ENCODE assay signal across 16 mouse cellular contexts in the genomic region with DNA sequence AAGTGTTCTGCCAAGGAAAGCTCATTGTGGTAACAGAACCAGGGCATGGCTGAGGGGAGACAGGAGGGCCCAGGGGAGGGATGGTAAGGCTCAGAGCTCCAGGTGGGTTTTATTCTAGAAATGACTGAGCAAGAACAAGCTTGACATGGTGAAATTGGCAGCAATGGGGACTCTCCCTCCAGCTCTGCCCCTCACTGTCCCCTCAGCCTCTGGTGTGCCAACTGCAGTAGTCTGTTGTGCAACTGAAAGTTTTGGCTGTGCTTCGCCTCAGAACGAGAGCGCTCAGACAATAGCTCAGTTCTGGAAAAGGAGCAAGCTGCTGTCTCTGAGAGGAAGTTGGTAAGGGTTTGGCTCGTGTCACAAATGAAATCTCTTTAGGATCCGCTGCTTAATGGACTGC. TPM values are rescaled to one million over a fixed set of nuclear protein-coding genes. Genes with fewer than 3 reads are reported as not detected.
DNase-seq lines count a peak whose midpoint lies in the region; ATAC-seq and TF ChIP-seq lines count a peak whose summit lies in the region.
"Had no signal": no experiment of that assay in that cellular context is flagged by ENCODE, and none has a peak within 500 bp of the region (broad histone marks: within the 10 kb centered on the region; RNA-seq: fewer than 3 reads in every experiment).

No protein-coding gene starts in this region.

- 52% methylated on average over 5 of the region's 5 CpGs for WGBS in hindbrain, embryonic 15.5 days
- 76% methylated on average over 5 of the region's 5 CpGs for WGBS in hindbrain, embryonic 11.5 days
- 57% methylated on average over 5 of the region's 5 CpGs for WGBS in neural tube, embryonic 15.5 days
- WGBS in lung, embryonic 14.5 days: 42% methylated on average over 5 of the region's 5 CpGs

- 0 out of 2 replicates have a peak, but pooled peaks have one; percentile 46 for ATAC-seq in hindbrain, embryonic 15.5 days (ENCODE audit: low FRiP score, low read depth)
- ATAC-seq in hindbrain, embryonic 11.5 days (ENCODE audit: low FRiP score): no peak
- no peak for ATAC-seq in neural tube, embryonic 15.5 days (ENCODE audit: low FRiP score)
- 0 out of 2 replicates have a peak, but pooled peaks have one; percentile 44 for ATAC-seq in lung, embryonic 14.5 days (ENCODE audit: insufficient read depth)
- peak; percentile 69 for ATAC-seq in megakaryocyte progenitor cell, adult 5-6 weeks (replicated peaks; ENCODE audit: poor library complexity)
- ATAC-seq: liver, embryonic 12.5 days had no signal

- no peaks in the 10 kb centered on the region for H3K9me3 ChIP-seq in hindbrain, embryonic 15.5 days
- no peaks in the 10 kb centered on the region for H3K9me3 ChIP-seq in hindbrain, embryonic 11.5 days (ENCODE audit: control insufficient read depth, low read length)
- H3K9me3 ChIP-seq in neural tube, embryonic 15.5 days (replicated peaks): no peaks in the 10 kb centered on the region
- H3K9me3 ChIP-seq in lung, embryonic 14.5 days (ENCODE audit: low read depth, low read length): no peaks in the 10 kb centered on the region
- H3K9me3 ChIP-seq: embryonic facial prominence, embryonic 13.5 days; forebrain, embryonic 10.5 days; heart, embryonic 10.5 days; liver, embryonic 12.5 days had no signal

- H3K9ac ChIP-seq in hindbrain, embryonic 15.5 days: no peak overlapping the region
- no peak overlapping the region for H3K9ac ChIP-seq in hindbrain, embryonic 11.5 days (ENCODE audit: low read depth, low read length)
- H3K9ac ChIP-seq in neural tube, embryonic 15.5 days (replicated peaks): no peak overlapping the region
- H3K9ac ChIP-seq in lung, embryonic 14.5 days: no peak overlapping the region
- H3K9ac ChIP-seq: embryonic facial prominence, embryonic 13.5 days; liver, embryonic 12.5 days had no signal

- no peak for DNase-seq in hindbrain, embryonic 11.5 days (ENCODE audit: low spot score)
- no peak for DNase-seq in neural tube, embryonic 10.5 days (ENCODE audit: extremely low spot score, low spot score)
- peak; percentile 43 for DNase-seq in lung, embryonic 14.5 days
- DNase-seq in thymus, postnatal 36 days: no peak
- DNase-seq: gastrocnemius, postnatal 14 days; heart, postnatal 4 days; right cerebral cortex, postnatal 14 days had no signal

- H3K36me3 ChIP-seq in hindbrain, embryonic 15.5 days: peaks cover 3% of the 10 kb centered on the region; the same call in 1 of the 2 replicates
- no peaks in the 10 kb centered on the region for H3K36me3 ChIP-seq in hindbrain, embryonic 11.5 days (ENCODE audit: control insufficient read depth, insufficient read depth, low read length)
- peaks cover 7% of the 10 kb centered on the region; the same call in 1 of the 2 replicates for H3K36me3 ChIP-seq in neural tube, embryonic 15.5 days
- H3K36me3 ChIP-seq in lung, embryonic 14.5 days (ENCODE audit: insufficient read depth): 0 out of 2 replicates have a peak, but pooled peaks cover 4% of the 10 kb centered on the region

- no peak for TF ChIP-seq CTCF in lung, embryonic 14.5 days (IDR thresholded peaks at IDR 0.05; ENCODE audit: low read depth)

- peaks cover 28% of the 10 kb centered on the region for H3K4me1 ChIP-seq in hindbrain, embryonic 15.5 days (replicated peaks)
- H3K4me1 ChIP-seq in hindbrain, embryonic 11.5 days (replicated peaks; ENCODE audit: control insufficient read depth, insufficient read depth, low read length): 0 out of 2 replicates have a peak, but pooled peaks cover 4% of the 10 kb centered on the region
- H3K4me1 ChIP-seq in neural tube, embryonic 15.5 days: peaks cover 32% of the 10 kb centered on the region
- 0 out of 2 replicates have a peak, but pooled peaks cover 3% of the 10 kb centered on the region for H3K4me1 ChIP-seq in lung, embryonic 14.5 days (ENCODE audit: insufficient read depth)

- peak overlapping the region; percentile 49; the same call in 1 of the 2 replicates for H3K27ac ChIP-seq in hindbrain, embryonic 15.5 days (replicated peaks)
- H3K27ac ChIP-seq in hindbrain, embryonic 11.5 days (ENCODE audit: low read depth, low read length): no peak overlapping the region
- 0 out of 2 replicates have a peak overlapping the region, but pooled peaks have one; percentile 18 for H3K27ac ChIP-seq in neural tube, embryonic 15.5 days (replicated peaks)
- H3K27ac ChIP-seq in lung, embryonic 14.5 days (ENCODE audit: low read depth): no peak overlapping the region
- H3K27ac ChIP-seq: embryonic facial prominence, embryonic 13.5 days; forebrain, embryonic 10.5 days; heart, embryonic 10.5 days; layer of hippocampus, adult 2 months; liver, embryonic 12.5 days had no signal

- no peaks in the 10 kb centered on the region for H3K27me3 ChIP-seq in hindbrain, embryonic 15.5 days
- H3K27me3 ChIP-seq in hindbrain, embryonic 11.5 days (ENCODE audit: control insufficient read depth, insufficient read depth, low read length): no peaks in the 10 kb centered on the region
- no peaks in the 10 kb centered on the region for H3K27me3 ChIP-seq in neural tube, embryonic 15.5 days (replicated peaks)
- no peaks in the 10 kb centered on the region for H3K27me3 ChIP-seq in lung, embryonic 14.5 days (ENCODE audit: insufficient read depth, low read length)
- H3K27me3 ChIP-seq: embryonic facial prominence, embryonic 13.5 days; liver, embryonic 12.5 days had no signal

- H3K4me3 ChIP-seq in hindbrain, embryonic 15.5 days: no peak overlapping the region
- H3K4me3 ChIP-seq in hindbrain, embryonic 11.5 days (ENCODE audit: low read depth, low read length): no peak overlapping the region
- no peak overlapping the region for H3K4me3 ChIP-seq in neural tube, embryonic 15.5 days (replicated peaks)
- H3K4me3 ChIP-seq in lung, embryonic 14.5 days (ENCODE audit: low read depth, low read length): no peak overlapping the region
- H3K4me3 ChIP-seq: embryonic facial prominence, embryonic 13.5 days; forebrain, embryonic 10.5 days; heart, embryonic 10.5 days; layer of hippocampus, adult 2 months; liver, embryonic 12.5 days; myocyte had no signal

- H3K4me2 ChIP-seq in hindbrain, embryonic 15.5 days: no peak overlapping the region
- H3K4me2 ChIP-seq in hindbrain, embryonic 11.5 days (replicated peaks; ENCODE audit: low read depth, low read length): no peak overlapping the region
- H3K4me2 ChIP-seq in neural tube, embryonic 15.5 days: no peak overlapping the region
- no peak overlapping the region for H3K4me2 ChIP-seq in lung, embryonic 14.5 days
- H3K4me2 ChIP-seq: embryonic facial prominence, embryonic 13.5 days; liver, embryonic 12.5 days had no signal

RNA-seq across cellular contexts. Expression of a gene that starts 43.3 kb away (rescaled TPM):
- polyA plus RNA-seq in hindbrain, embryonic 15.5 days (2015; fragmentation: Nextera tagmentation; extraction: Ambion mirVana): 6.5 and 7.0 TPM in 2 replicates
- 8.9 and 10.8 TPM in 2 replicates for polyA plus RNA-seq in hindbrain, embryonic 11.5 days (2014; fragmentation: Nextera tagmentation; extraction: Ambion mirVana)
- polyA plus RNA-seq in neural tube, embryonic 15.5 days (2015; fragmentation: Nextera tagmentation; extraction: Ambion mirVana): 7.0 and 7.1 TPM in 2 replicates
- polyA plus RNA-seq in lung, embryonic 14.5 days (2014; fragmentation: Nextera tagmentation; extraction: Ambion mirVana): 0.84 and 1.1 TPM in 2 replicates
- 0.17 and 0.20 TPM in 2 replicates for total RNA-seq in megakaryocyte progenitor cell, adult 5-6 weeks (2015)
- 0.14 and 0.37 TPM in 2 replicates for total RNA-seq in megakaryocyte progenitor cell, adult 5-6 weeks (2017)

Comparison
In these comparisons a context has a peak if more than half of its experiments do, and no peak if none do; other contexts are left out.
1. ATAC-seq: peak in hindbrain, embryonic 15.5 days (single experiment), lung, embryonic 14.5 days (single experiment) and megakaryocyte progenitor cell, adult 5-6 weeks (single experiment); none in hindbrain, embryonic 11.5 days (single experiment) and neural tube, embryonic 15.5 days (single experiment).
2. H3K27ac ChIP-seq: peak in hindbrain, embryonic 15.5 days (single experiment) and neural tube, embryonic 15.5 days (single experiment); none in hindbrain, embryonic 11.5 days (single experiment) and lung, embryonic 14.5 days (single experiment).